Mouse (Mus musculus) frontal cortex, postnatal 14 days (tissue): ENCODE results near the gene Atp5g1.

ENCODE experiments used
- DNase-seq, 2 experiments: peaks; one replicate each; pipeline ENCODE4 v3.0.0; 2022; ENCODE audit warnings: low spot score in 2 of 2

The Atp5g1 gene

DNA sequence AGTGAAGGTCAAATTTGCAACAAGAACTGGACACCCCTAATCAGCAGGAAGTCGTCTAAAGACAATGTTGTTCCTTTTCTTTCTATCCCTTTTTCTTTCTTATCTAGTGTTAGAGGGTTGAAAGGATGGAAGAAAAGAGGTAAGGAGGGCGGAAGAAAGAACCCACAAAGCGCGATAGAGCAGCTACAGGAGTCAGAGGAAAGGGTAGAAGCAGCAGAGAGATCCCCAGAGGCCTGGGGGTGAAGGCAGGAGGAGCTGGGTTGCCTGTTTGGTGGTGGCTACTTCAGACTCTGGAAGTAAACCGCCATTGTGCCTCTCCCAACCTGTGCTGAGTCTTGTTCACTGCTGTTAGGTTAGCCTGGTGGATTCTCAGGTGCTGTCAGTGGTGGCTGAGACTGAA is 47.3 kb downstream of the Atp5g1 start:
- DNase-seq: no peak

DNA sequence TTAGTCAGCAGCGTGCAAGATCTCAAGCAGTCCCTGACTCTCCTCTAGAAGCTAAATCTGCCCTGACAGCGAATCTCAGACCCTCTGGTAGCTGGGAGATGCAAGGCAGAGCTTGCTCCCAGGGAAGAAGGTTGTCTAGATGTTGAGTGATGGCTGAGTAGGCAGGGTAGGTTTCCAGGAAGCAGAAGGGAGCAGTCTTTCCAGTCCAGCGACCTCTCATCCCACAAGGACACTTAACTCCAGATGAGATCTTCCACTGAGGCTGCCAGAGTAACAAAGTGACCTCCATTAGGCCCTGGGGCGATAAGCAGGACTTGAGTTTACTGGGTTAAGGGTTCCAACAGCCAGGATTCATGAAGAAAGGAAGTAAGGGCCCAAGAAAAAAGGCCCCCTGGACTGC is 54.8 kb downstream of the Atp5g1 start:
- DNase-seq: no peak
